34 mouse cellular contexts compared by ENCODE assay signal in genomic region chr13:88833732-88834131, GRCm38 (mm10).
"Had no signal": no experiment of that assay in that cellular context is flagged by ENCODE, and none has a peak within 500 bp of the region (broad histone marks: within the 10 kb centered on the region; RNA-seq: fewer than 3 reads in every experiment).

No protein-coding gene starts in this region.

- H3K4me3 ChIP-seq: heart, embryonic 12.5 days; heart, embryonic 13.5 days; heart, embryonic 15.5 days; hindbrain, embryonic 10.5 days; hindbrain, embryonic 13.5 days; hindbrain, embryonic 15.5 days; intestine, embryonic 15.5 days; kidney, embryonic 15.5 days; layer of hippocampus, adult 2 months; left cerebral cortex, adult 2 months had no signal

- ATAC-seq: hindbrain, embryonic 16.5 days; hindbrain, postnatal 0 days; inflammation-experienced regulatory T-cells, adult 6 months; intestine, embryonic 15.5 days; intestine, embryonic 16.5 days; intestine, postnatal 0 days had no signal

- H3K4me2 ChIP-seq: heart, embryonic 11.5 days; heart, embryonic 12.5 days; heart, embryonic 13.5 days; heart, embryonic 15.5 days; hindbrain, embryonic 13.5 days; hindbrain, embryonic 14.5 days; hindbrain, embryonic 15.5 days; intestine, embryonic 15.5 days; kidney, embryonic 15.5 days had no signal

- H3K36me3 ChIP-seq: heart, embryonic 12.5 days; heart, embryonic 13.5 days; heart, embryonic 15.5 days; hindbrain, embryonic 10.5 days; hindbrain, embryonic 13.5 days; hindbrain, embryonic 15.5 days; intestine, embryonic 15.5 days; kidney, embryonic 15.5 days had no signal

- H3K9ac ChIP-seq: heart, embryonic 12.5 days; heart, embryonic 13.5 days; heart, embryonic 15.5 days; hindbrain, embryonic 13.5 days; hindbrain, embryonic 14.5 days; hindbrain, embryonic 15.5 days; intestine, embryonic 15.5 days; kidney, embryonic 15.5 days had no signal

- H3K27me3 ChIP-seq: heart, embryonic 12.5 days; heart, embryonic 13.5 days; heart, embryonic 15.5 days; hindbrain, embryonic 13.5 days; hindbrain, embryonic 15.5 days; intestine, embryonic 15.5 days; kidney, embryonic 15.5 days had no signal

- H3K27ac ChIP-seq: heart, embryonic 13.5 days; heart, embryonic 15.5 days; hindbrain, embryonic 10.5 days; hindbrain, embryonic 13.5 days; hindbrain, embryonic 14.5 days; hindbrain, embryonic 15.5 days; hindbrain, postnatal 0 days; intestine, embryonic 15.5 days; kidney, embryonic 15.5 days; kidney, postnatal 0 days; layer of hippocampus, adult 2 months; left cerebral cortex, adult 2 months had no signal

- DNase-seq: heart, postnatal 10 days; heart, postnatal 14 days; heart, postnatal 36 days; heart, postnatal 4 days; kidney, adult 11 months; kidney, adult 18-20 months; kidney, adult 2 months; kidney, adult 8-10 months; kidney, adult 9 months; kidney, postnatal 10 days; kidney, postnatal 14 days; kidney, postnatal 25 days; kidney, postnatal 36 days; kidney, postnatal 4 days; layer of hippocampus, adult 9-11 months; layer of hippocampus, postnatal 36 days had no signal

- H3K4me1 ChIP-seq: heart, embryonic 12.5 days; heart, embryonic 13.5 days; heart, embryonic 15.5 days; hindbrain, embryonic 10.5 days; hindbrain, embryonic 13.5 days; hindbrain, embryonic 15.5 days; intestine, embryonic 15.5 days; kidney, embryonic 15.5 days had no signal

- H3K9me3 ChIP-seq: heart, embryonic 12.5 days; heart, embryonic 13.5 days; heart, embryonic 15.5 days; hindbrain, embryonic 10.5 days; hindbrain, embryonic 13.5 days; hindbrain, embryonic 15.5 days; intestine, embryonic 15.5 days; kidney, embryonic 15.5 days had no signal
